Mouse (Mus musculus) MEL (cell line): ENCODE results near the gene Srgap1. TPM values are rescaled to one million over a fixed set of nuclear protein-coding genes. Genes with fewer than 3 reads are reported as not detected.

Experiments
- DNase-seq: peaks from one replicate; pipeline ENCODE4 v3.0.0; 2011; ENCODE audit warnings: low read depth, low spot score
- H3K27ac ChIP-seq: 2 replicates; pipeline ENCODE4 v1.5.1; 2012; ENCODE audit warnings: low read depth, mild to moderate bottlenecking, control low read depth, low read length, moderate library complexity; ENCODE audit not compliant: control insufficient read depth
- H3K27me3 ChIP-seq, 2 experiments: fragments of 150-350 bp in 1 of 2; sonication (generic) in 1 of 2; 2 replicates each; pipeline ENCODE4 v1.6.1; 2012; ENCODE audit warnings: low read length in 2 of 2, mild to moderate bottlenecking in 2 of 2, improper control_type of control experiment in 1 of 2, moderate library complexity in 1 of 2; ENCODE audit not compliant: insufficient read depth in 2 of 2, control insufficient read depth in 1 of 2
- H3K36me3 ChIP-seq, 2 experiments: 2 replicates each; pipeline ENCODE4 v1.6.1; 2012 to 2014; ENCODE audit warnings: low read length in 2 of 2, improper control_type of control experiment in 1 of 2, inconsistent platforms in 1 of 2, mild to moderate bottlenecking in 1 of 2; ENCODE audit not compliant: insufficient read depth in 2 of 2, control insufficient read depth in 1 of 2
- H3K4me1 ChIP-seq, 2 experiments: fragments of 150-350 bp in 1 of 2; sonication (generic) in 1 of 2; 2 replicates each; pipeline ENCODE4 v1.6.1; 2012; ENCODE audit warnings: low read length in 2 of 2, improper control_type of control experiment in 1 of 2, mild to moderate bottlenecking in 1 of 2; ENCODE audit not compliant: insufficient read depth in 2 of 2, control insufficient read depth in 1 of 2
- H3K4me3 ChIP-seq, 2 experiments: fragments of 150-350 bp in 1 of 2; sonication (generic) in 1 of 2; 2 replicates each; pipeline ENCODE4 v1.5.1; 2012; ENCODE audit warnings: low read depth in 2 of 2, low read length in 2 of 2, mild to moderate bottlenecking in 2 of 2, moderate library complexity in 2 of 2, control low read depth in 1 of 2, improper control_type of control experiment in 1 of 2; ENCODE audit not compliant: control insufficient read depth in 1 of 2, insufficient read depth in 1 of 2
- H3K79me2 ChIP-seq: 2 replicates; pipeline ENCODE4 v1.6.1; 2012; ENCODE audit warnings: mild to moderate bottlenecking, low read length, moderate library complexity; ENCODE audit not compliant: control insufficient read depth, poor library complexity, insufficient read depth
- H3K9ac ChIP-seq: 2 replicates; pipeline ENCODE4 v1.6.1; 2012; ENCODE audit warnings: low read depth, mild to moderate bottlenecking, control low read depth, low read length, moderate library complexity; ENCODE audit not compliant: control insufficient read depth, poor library complexity, severe bottlenecking
- H3K9me3 ChIP-seq: fragments of 150-350 bp; sonication (generic); replicated peaks from 2 replicates; pipeline ENCODE4 v1.6.1; 2012; ENCODE audit warnings: mild to moderate bottlenecking, low read length, improper control_type of control experiment, moderate library complexity; ENCODE audit not compliant: insufficient read depth
- BHLHE40 ChIP-seq: IDR thresholded peaks from 2 replicates; pipeline ENCODE4 v1.6.1; 2012; ENCODE audit warnings: low read depth, mild to moderate bottlenecking, inconsistent platforms, low read length, improper control_type of control experiment, borderline replicate concordance
- CHD1 ChIP-seq: IDR thresholded peaks from 2 replicates; pipeline ENCODE4 v1.6.1; 2012; ENCODE audit warnings: low read depth, mild to moderate bottlenecking, inconsistent platforms, low read length, improper control_type of control experiment
- HCFC1 ChIP-seq: IDR thresholded peaks from 2 replicates; pipeline ENCODE4 v1.6.1; 2012; ENCODE audit warnings: low read depth, mild to moderate bottlenecking, inconsistent platforms, low read length, improper control_type of control experiment, moderate library complexity
- MAX ChIP-seq: IDR thresholded peaks from 2 replicates; pipeline ENCODE4 v1.6.1; 2011; ENCODE audit warnings: low read length, improper control_type of control experiment
- MXI1 ChIP-seq: IDR thresholded peaks from 2 replicates; pipeline ENCODE4 v1.6.1; 2011; ENCODE audit warnings: mild to moderate bottlenecking, low read depth, low read length, improper control_type of control experiment
- MYB ChIP-seq: IDR thresholded peaks from 2 replicates; pipeline ENCODE4 v1.6.1; 2011; ENCODE audit warnings: mild to moderate bottlenecking, low read depth, low read length, improper control_type of control experiment
- MYC ChIP-seq: IDR thresholded peaks from 2 replicates; pipeline ENCODE4 v1.6.1; 2011; ENCODE audit warnings: low read depth, mild to moderate bottlenecking, low read length, improper control_type of control experiment, moderate library complexity
- POLR2A ChIP-seq, 2 experiments: IDR thresholded peaks; 2 replicates each; pipeline ENCODE4 v1.6.1; 2011 to 2012; ENCODE audit warnings: low read length in 2 of 2, mild to moderate bottlenecking in 2 of 2, control low read depth in 1 of 2, improper control_type of control experiment in 1 of 2, low read depth in 1 of 2, moderate library complexity in 1 of 2; ENCODE audit not compliant: control insufficient read depth in 1 of 2, insufficient read depth in 1 of 2, poor library complexity in 1 of 2
- RAD21 ChIP-seq: IDR thresholded peaks from 2 replicates; pipeline ENCODE4 v1.6.1; 2011; ENCODE audit warnings: mild to moderate bottlenecking, low read depth, low read length, improper control_type of control experiment
- RCOR1 ChIP-seq: IDR thresholded peaks from 2 replicates; pipeline ENCODE4 v1.6.1; 2012; ENCODE audit warnings: low read depth, mild to moderate bottlenecking, inconsistent platforms, low read length, improper control_type of control experiment
- SIN3A ChIP-seq: IDR thresholded peaks from 2 replicates; pipeline ENCODE4 v1.6.1; 2012; ENCODE audit warnings: low read length, improper control_type of control experiment, inconsistent platforms
- TAL1 ChIP-seq: IDR thresholded peaks from 2 replicates; pipeline ENCODE4 v1.6.1; 2012; ENCODE audit warnings: mild to moderate bottlenecking, inconsistent platforms, low read length, moderate library complexity, mixed read lengths
- TBP ChIP-seq: IDR thresholded peaks from 2 replicates; pipeline ENCODE4 v1.8.0; 2011; ENCODE audit warnings: low read depth, low read length, improper control_type of control experiment
- TCF12 ChIP-seq: IDR thresholded peaks from 2 replicates; pipeline ENCODE4 v1.6.1; 2014; ENCODE audit warnings: low read depth, mild to moderate bottlenecking, inconsistent platforms, low read length, improper control_type of control experiment, moderate library complexity
- USF1 ChIP-seq: IDR thresholded peaks from 2 replicates; pipeline ENCODE4 v1.6.1; 2014; ENCODE audit warnings: low read depth, mild to moderate bottlenecking, inconsistent platforms, low read length, improper control_type of control experiment, moderate library complexity
- ZNF384 ChIP-seq: IDR thresholded peaks from 2 replicates; pipeline ENCODE4 v1.6.1; 2012; ENCODE audit warnings: low read depth, mild to moderate bottlenecking, inconsistent platforms, low read length, improper control_type of control experiment
- polyA plus RNA-seq, 2 experiments: library from polyadenylated mRNA; stranded (reverse) in 1 of 2; unstranded in 1 of 2; fragments of >175 nt in 1 of 2; fragments of >200 nt in 1 of 2; gene quantifications; 2 replicates each; pipeline versions ENCODE4 v1.2.1 to v1.2.4; 2012; ENCODE audit warnings: low replicate concordance in 2 of 2, low read depth in 1 of 2; ENCODE audit not compliant: insufficient read length in 2 of 2, insufficient read depth in 1 of 2, missing spikeins in 1 of 2
- total RNA-seq: library from RNA; depleted of rRNA; stranded (reverse); fragments of 300-350 nt; gene quantifications from 2 replicates; pipeline ENCODE4 v1.2.3, GENCODE M21; 2012

Srgap1 gene
- total and polyA plus RNA-seq, 3 experiments, result not detected

DNA sequence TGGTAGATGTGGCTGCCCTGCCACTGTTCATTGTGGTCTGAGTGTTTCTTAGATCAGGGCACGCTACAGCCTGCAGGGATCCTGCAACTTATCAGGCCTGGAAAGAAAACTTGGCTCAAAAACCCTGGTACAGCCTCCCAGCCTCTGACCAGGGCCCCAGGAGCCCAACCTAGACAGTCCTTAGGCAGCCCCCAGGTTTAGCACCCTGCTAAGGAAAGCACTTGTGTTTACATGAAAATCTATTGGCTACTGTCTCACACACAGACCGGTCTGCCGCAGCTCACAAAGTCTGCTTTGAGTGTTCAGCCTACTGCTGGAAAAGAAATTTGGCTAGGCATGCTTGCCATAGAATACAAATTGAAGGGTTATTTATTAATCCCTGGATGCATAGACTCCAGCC lies 121.0 kb downstream of the Srgap1 start:
- Histone ChIP-seq H3K4me3 (no peak overlapping the region), H3K9me3 (no peaks in the 10 kb centered on the region), H3K79me2 (no peaks in the 10 kb centered on the region), H3K27ac (no peak overlapping the region), H3K36me3 (no peaks in the 10 kb centered on the region), H3K9ac (no peak overlapping the region), H3K4me1 (no peaks in the 10 kb centered on the region), H3K27me3 (no peaks in the 10 kb centered on the region)
- DNase-seq, result no peak
- no peak for TF ChIP-seq MYB
- no peak for TF ChIP-seq TAL1
- no peak for TF ChIP-seq CHD1

DNA sequence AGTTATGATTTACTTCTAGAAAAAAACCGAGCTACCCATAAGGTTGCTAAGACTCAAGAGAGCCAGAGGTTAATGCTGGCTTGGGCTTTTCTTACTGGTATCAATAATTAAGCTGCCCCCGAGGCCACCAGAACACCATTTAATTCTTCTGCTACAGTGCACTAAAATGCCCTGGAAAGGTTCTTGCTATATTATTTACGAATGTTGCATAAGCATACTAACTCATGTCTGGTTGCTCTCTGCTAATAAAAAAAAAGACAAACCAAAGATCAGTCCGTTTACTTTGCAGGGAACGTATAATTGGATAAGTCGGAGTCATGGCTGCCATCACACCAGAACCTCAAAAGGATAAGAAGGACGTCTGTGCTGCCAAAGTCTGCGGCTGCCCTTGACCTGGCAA lies 128.1 kb downstream of the Srgap1 start:
- Histone ChIP-seq H3K4me3 (no peak overlapping the region), H3K4me1 (no peaks in the 10 kb centered on the region), H3K9ac (no peak overlapping the region), H3K27me3 (no peaks in the 10 kb centered on the region; a peak in 1 of 4 replicates), H3K79me2 (no peaks in the 10 kb centered on the region), H3K36me3 (no peaks in the 10 kb centered on the region), H3K27ac (no peak overlapping the region), H3K9me3 (no peaks in the 10 kb centered on the region)
- no peak for TF ChIP-seq BHLHE40
- no peak for TF ChIP-seq RCOR1
- TF ChIP-seq MXI1, result no peak
- no peak for TF ChIP-seq MYC
- no peak for TF ChIP-seq RAD21
- no peak for TF ChIP-seq MYB
- TF ChIP-seq TBP, result no peak
- no peak for TF ChIP-seq USF1
- TF ChIP-seq ZNF384, result no peak
- TF ChIP-seq POLR2A (IDR thresholded peaks at IDR 0.05; ENCODE audit: control insufficient read depth in 1 of 2, insufficient read depth in 1 of 2, low read depth in 1 of 2, low read length in 2 of 2, poor library complexity in 1 of 2), result no peak
- TF ChIP-seq TCF12, result no peak
- TF ChIP-seq SIN3A, result no peak
- DNase-seq, result no peak

DNA sequence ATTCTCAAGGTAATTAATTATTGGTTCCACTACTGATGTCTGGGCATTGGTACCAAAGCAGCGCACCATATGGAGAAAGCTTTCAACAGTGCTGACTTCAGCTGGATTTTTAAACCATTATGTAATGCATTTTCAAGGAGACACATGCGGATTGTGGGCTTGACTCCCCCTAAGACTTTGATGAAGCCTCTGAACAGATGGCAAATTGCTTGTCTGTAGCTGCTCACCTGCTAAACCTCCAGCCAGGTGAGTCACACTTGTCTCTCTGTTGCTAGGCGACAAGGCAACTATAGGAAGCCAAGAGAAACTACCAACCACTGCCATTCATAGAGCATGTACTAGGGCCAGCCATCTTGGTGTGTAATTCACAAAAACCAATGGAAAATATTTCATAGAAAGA lies 128.5 kb downstream of the Srgap1 start:
- H3K36me3 ChIP-seq, result no peaks in the 10 kb centered on the region
- no peaks in the 10 kb centered on the region for H3K79me2 ChIP-seq
- H3K27me3 ChIP-seq, result no peaks in the 10 kb centered on the region; a peak in 1 of 4 replicates
- H3K9ac ChIP-seq, result no peak overlapping the region
- no peak overlapping the region for H3K27ac ChIP-seq
- H3K4me1 ChIP-seq, result no peaks in the 10 kb centered on the region
- TF ChIP-seq POLR2A (IDR thresholded peaks at IDR 0.05; ENCODE audit: control insufficient read depth in 1 of 2, insufficient read depth in 1 of 2, low read depth in 1 of 2, low read length in 2 of 2, poor library complexity in 1 of 2) (no peak), ZNF384 (no peak), MAX (no peak), HCFC1 (no peak)
- no peaks in the 10 kb centered on the region for H3K9me3 ChIP-seq
- DNase-seq, result no peak
- H3K4me3 ChIP-seq, result no peak overlapping the region
